Mouse (Mus musculus) heart, embryonic 16.5 days (tissue): Measurements from ENCODE around the gene Pla2g3. TPM values are rescaled to one million over a fixed set of nuclear protein-coding genes. Genes with fewer than 3 reads are reported as not detected.

Source experiments
- ATAC-seq: fragments of 200-750 bp; cut with Nextera tagmentation; replicated peaks from 2 replicates; pipeline ENCODE4 v1.8.0; 2017; ENCODE audit warnings: moderate number of reproducible peaks; ENCODE audit not compliant: insufficient read depth, low FRiP score; ENCODE audit errors: extremely low read depth
- H3K27ac ChIP-seq: fragments of 300-500 bp; sonication (generic); 2 replicates; pipeline ENCODE4 v1.5.1; 2014; ENCODE audit warnings: mild to moderate bottlenecking, low read length, control low read depth, moderate library complexity
- H3K27me3 ChIP-seq: fragments of 300-500 bp; sonication (generic); 2 replicates; pipeline ENCODE4 v1.6.1; 2014; ENCODE audit warnings: low read length, mixed read lengths; ENCODE audit not compliant: control insufficient read depth, insufficient read depth
- H3K36me3 ChIP-seq: fragments of 300-500 bp; sonication (generic); 2 replicates; pipeline ENCODE4 v1.6.1; 2014; ENCODE audit not compliant: control insufficient read depth, insufficient read depth
- H3K4me1 ChIP-seq: fragments of 300-500 bp; sonication (generic); 2 replicates; pipeline ENCODE4 v1.6.1; 2014; ENCODE audit warnings: low read length, mixed read lengths; ENCODE audit not compliant: control insufficient read depth, insufficient read depth
- H3K4me2 ChIP-seq: fragments of 300-500 bp; sonication (generic); 2 replicates; pipeline ENCODE4 v1.6.1; 2014; ENCODE audit warnings: low read depth, mild to moderate bottlenecking, control low read depth, low read length
- H3K4me3 ChIP-seq: fragments of 300-500 bp; sonication (generic); 2 replicates; pipeline ENCODE4 v1.5.1; 2014; ENCODE audit warnings: mild to moderate bottlenecking, control low read depth, low read length
- H3K9ac ChIP-seq: fragments of 300-500 bp; sonication (generic); 2 replicates; pipeline ENCODE4 v1.6.1; 2014; ENCODE audit warnings: low read length, control low read depth
- H3K9me3 ChIP-seq: fragments of 300-500 bp; sonication (generic); replicated peaks from 2 replicates; pipeline ENCODE4 v1.6.1; 2016; ENCODE audit warnings: low read length; ENCODE audit not compliant: control insufficient read depth
- WGBS: fragments of 180-500 bp; shearing (Covaris S2); extraction: QIAGEN DNeasy Blood & Tissue Kit; methylation state at CpG from one replicate; pipeline ENCODE4 v1.1.7; 2014; 5-methylcytosine and 5-hydroxymethylcytosine counted together
- polyA plus RNA-seq: library from polyadenylated mRNA; unstranded; fragments of >200 nt; fragmentation: Nextera tagmentation; extraction: Ambion mirVana; gene quantifications from 2 replicates; pipeline ENCODE4 v1.2.1, GENCODE M21; 2015

Gene Pla2g3
- polyA plus RNA-seq, 1 experiment from 2014 or later, result 0.20 TPM

DNA sequence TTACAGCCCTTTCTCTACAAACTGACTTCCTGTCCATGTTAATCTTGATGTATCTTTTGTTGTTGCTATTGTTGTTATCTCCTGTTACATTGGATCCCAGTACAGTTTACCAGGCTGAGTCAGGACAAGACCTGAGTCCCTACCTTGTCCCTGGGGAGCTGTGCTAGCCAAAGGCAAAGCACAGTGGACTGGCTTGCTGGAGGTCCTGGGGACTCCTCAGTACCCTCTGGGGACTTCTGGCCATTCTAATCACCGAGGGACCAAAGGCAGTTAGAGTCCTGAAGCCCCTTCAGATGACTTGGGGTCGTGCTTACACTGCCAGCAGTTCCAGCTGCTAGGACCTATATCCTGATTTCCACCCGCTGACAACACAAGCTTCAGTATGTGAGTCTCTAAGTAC lies 33.6 kb upstream of the Pla2g3 start:
- no peak overlapping the region for H3K9ac ChIP-seq
- no peaks in the 10 kb centered on the region for H3K9me3 ChIP-seq
- ATAC-seq, result no peak
- H3K27ac ChIP-seq, result no peak overlapping the region
- no peaks in the 10 kb centered on the region for H3K27me3 ChIP-seq
- H3K4me1 ChIP-seq, result peaks cover 14% of the 10 kb centered on the region
- WGBS, result 96% methylated on average over 3 of the region's 3 CpGs
- no peak overlapping the region for H3K4me3 ChIP-seq
- H3K4me2 ChIP-seq, result no peak overlapping the region
- no peaks in the 10 kb centered on the region for H3K36me3 ChIP-seq

DNA sequence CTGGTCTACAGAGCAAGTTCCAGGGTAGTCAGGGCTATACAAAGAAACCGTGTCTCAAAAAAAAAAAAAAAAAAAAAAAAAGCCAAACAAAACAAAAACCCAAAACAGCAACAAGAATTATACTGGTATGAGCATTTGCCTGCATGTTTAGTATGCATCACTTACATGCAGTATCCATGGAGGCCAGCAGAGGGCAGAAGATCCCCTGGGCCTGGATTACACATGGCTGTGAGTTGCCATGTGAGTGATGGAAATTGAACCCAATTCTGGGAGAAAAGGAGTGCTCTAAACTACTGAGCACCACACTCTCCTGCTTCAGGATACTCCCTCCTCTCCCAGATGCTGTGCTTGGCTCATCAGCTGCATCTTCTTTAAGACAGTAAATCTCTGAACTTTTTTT lies 31.7 kb upstream of the Pla2g3 start:
- Histone ChIP-seq H3K27me3 (no peaks in the 10 kb centered on the region), H3K4me2 (no peak overlapping the region), H3K9me3 (no peaks in the 10 kb centered on the region), H3K27ac (no peak overlapping the region), H3K4me1 (peaks cover 9% of the 10 kb centered on the region), H3K36me3 (no peaks in the 10 kb centered on the region), H3K9ac (no peak overlapping the region), H3K4me3 (no peak overlapping the region)
- no peak for ATAC-seq
- WGBS, result 33% methylated on average over 1 of the region's 1 CpGs

DNA sequence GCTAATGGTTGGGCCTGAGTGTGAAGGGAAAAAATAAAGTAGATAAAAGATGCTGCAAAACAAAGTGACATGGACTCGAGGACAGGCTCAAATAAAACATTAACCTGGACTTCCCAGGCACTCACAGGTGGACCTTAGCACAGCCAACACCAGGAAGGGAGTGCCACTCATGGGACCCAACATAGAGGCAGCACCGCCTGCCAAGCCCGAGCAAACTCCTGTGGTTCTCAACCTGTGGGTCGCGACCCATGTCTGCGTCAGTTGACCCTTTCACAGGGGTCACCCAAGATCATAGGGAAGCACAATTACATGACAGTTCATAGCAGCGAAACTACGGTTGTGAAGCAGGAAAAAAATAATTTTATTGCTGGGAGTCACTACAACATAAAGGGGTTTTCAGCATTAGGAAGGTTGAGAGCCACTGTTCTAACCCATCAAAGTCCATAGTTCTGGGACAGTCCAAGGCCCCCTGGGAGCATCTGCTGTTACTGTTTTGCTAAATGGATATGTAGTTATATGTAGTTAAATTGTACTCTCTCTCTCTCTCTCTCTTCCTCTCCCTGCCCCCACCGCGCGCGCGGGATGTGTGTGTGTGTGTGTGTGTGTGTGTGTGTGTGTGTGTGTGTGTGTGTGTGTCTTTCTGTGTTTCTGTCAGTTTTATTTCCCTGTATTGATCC lies 29.5 kb upstream of the Pla2g3 start:
- Histone ChIP-seq H3K36me3 (no peaks in the 10 kb centered on the region), H3K4me3 (no peak overlapping the region), H3K9ac (no peak overlapping the region), H3K4me2 (no peak overlapping the region), H3K27ac (no peak overlapping the region), H3K27me3 (no peaks in the 10 kb centered on the region), H3K4me1 (peaks cover under 1% of the 10 kb centered on the region), H3K9me3 (no peaks in the 10 kb centered on the region)
- no peak for ATAC-seq
- WGBS, result 82% methylated on average over 13 of the region's 13 CpGs

DNA sequence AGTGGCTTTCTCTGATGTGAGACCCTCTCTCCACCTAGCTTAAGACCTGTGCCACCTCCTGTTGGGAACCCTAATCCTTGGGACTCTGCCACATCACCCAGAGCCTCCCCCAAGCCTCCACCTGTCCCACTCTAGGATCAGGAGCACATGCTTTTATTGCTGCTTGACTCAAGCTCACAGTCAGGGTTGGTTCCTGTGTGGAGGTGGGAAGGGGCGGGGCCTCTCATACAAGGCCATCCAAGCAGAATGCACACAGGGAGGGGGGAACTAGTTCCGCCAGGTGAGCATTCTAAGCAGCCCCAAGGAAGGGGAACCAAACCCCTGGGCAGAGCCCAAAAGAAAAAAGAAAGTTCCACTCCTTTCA lies 29.0 kb upstream of the Pla2g3 start:
- Histone ChIP-seq H3K27ac (no peak overlapping the region), H3K4me1 (no peaks in the 10 kb centered on the region), H3K4me2 (no peak overlapping the region), H3K9me3 (no peaks in the 10 kb centered on the region), H3K4me3 (no peak overlapping the region), H3K9ac (no peak overlapping the region), H3K36me3 (no peaks in the 10 kb centered on the region), H3K27me3 (no peaks in the 10 kb centered on the region)
- WGBS, result 73% methylated on average over 2 of the region's 2 CpGs
- no peak for ATAC-seq

DNA sequence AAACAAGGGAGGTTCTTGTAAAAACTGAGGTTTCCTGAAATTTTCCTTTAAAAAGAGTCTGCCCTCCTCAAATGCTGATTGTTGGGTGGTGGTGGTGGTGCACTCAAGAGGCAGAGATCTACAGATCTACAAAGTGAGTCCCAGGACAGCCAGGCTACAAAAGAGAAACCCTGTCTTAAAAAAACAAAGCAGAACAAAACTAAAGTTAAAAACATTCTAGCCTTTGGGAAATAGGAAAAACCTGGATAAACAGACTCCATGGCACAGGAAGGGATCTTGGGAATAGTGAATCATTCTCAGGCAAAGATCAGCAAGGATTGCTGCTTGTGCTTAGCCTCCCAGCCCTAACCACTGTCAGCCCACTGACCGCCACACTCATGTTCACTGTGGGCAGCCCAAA lies 25.2 kb upstream of the Pla2g3 start:
- peaks cover 2% of the 10 kb centered on the region for H3K9me3 ChIP-seq
- no peak for ATAC-seq
- no peak overlapping the region for H3K9ac ChIP-seq
- H3K36me3 ChIP-seq, result no peaks in the 10 kb centered on the region
- H3K4me1 ChIP-seq, result no peaks in the 10 kb centered on the region
- H3K27me3 ChIP-seq, result no peaks in the 10 kb centered on the region
- H3K4me3 ChIP-seq, result no peak overlapping the region
- no peak overlapping the region for H3K27ac ChIP-seq
- WGBS, result 93% methylated on average over 1 of the region's 1 CpGs
- H3K4me2 ChIP-seq, result no peak overlapping the region

DNA sequence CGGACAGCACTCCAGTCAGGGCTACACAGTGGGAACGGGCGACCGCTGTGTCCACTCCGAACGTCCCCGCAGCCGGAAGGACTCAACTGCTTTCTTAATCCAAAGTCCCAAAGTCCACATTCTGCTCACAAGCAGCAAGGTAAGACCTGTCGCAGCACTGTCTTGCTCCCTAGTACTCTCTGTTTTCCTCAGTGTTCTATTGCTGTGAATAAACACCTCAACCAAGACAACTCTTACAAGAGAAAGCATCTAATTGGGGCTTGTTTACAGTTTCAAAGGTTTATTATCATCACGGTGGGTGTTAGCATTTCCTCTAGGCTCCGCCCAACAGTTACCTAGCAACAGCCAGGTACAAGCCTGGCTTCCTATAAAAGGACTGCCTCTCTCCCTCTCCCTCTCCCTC lies 16.6 kb upstream of the Pla2g3 start:
- Histone ChIP-seq H3K27ac (no peak overlapping the region), H3K27me3 (no peaks in the 10 kb centered on the region), H3K36me3 (no peaks in the 10 kb centered on the region), H3K4me2 (no peak overlapping the region), H3K4me3 (no peak overlapping the region), H3K4me1 (no peaks in the 10 kb centered on the region), H3K9ac (no peak overlapping the region), H3K9me3 (no peaks in the 10 kb centered on the region)
- ATAC-seq, result no peak
- WGBS, result 29% methylated on average over 11 of the region's 11 CpGs

DNA sequence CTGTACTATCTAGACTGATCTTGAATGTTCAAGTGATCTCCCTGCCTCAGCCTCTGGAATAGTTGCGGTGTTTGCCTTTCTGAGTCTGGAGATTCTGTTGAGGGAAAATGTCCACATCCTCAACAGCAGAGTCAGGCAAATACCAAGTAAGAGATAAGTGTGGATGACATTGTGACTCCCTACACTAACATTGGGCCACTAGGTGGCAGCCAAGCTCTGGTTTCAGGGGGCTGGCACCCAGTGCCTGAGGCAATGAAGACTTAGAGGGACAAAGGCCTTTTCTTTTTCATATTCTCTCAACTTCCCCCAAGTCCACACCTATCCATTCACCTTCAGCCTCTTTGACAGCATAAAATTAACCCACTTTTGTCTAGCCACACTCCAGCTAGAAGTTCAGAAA lies 15.6 kb upstream of the Pla2g3 start:
- Histone ChIP-seq H3K4me1 (no peaks in the 10 kb centered on the region), H3K4me2 (no peak overlapping the region), H3K27ac (no peak overlapping the region), H3K9ac (no peak overlapping the region), H3K4me3 (no peak overlapping the region), H3K36me3 (no peaks in the 10 kb centered on the region), H3K9me3 (no peaks in the 10 kb centered on the region), H3K27me3 (no peaks in the 10 kb centered on the region)
- ATAC-seq, result peak; percentile 77; the same call in 1 of the 2 replicates
- WGBS, result 15% methylated on average over 1 of the region's 1 CpGs

DNA sequence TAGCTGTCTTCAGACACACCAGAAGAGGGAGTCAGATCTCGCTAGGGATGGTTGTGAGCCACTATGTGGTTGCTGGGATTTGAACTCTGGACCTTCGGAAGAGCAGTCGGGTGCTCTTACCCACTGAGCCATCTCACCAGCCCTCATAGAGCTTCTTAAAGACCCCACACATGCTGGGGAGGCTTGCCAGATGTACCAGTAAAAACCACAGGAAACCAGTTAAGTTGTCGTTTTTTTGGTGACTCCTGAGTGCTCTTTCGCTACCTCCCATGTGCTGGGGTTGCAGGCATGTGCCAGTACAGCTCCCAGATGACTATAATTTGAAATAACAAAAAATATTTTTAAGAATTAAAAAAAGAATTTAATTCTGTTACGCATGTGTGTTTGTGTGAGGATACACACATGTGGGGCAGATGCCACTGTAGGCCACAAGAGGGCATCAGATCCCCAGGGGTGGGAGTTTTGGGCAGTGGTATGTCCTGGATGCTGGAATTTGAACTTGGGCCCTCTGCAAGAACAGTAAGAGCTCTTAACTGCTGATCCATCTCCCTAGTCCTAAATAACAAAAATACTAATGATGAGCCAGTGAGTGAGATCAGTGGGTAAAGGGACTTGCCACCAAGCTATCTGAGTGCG lies 13.5 kb upstream of the Pla2g3 start:
- no peak overlapping the region for H3K4me2 ChIP-seq
- WGBS, result 82% methylated on average over 7 of the region's 7 CpGs
- no peak overlapping the region for H3K9ac ChIP-seq
- no peaks in the 10 kb centered on the region for H3K36me3 ChIP-seq
- no peaks in the 10 kb centered on the region for H3K4me1 ChIP-seq
- H3K27me3 ChIP-seq, result no peaks in the 10 kb centered on the region
- no peak for ATAC-seq
- no peak overlapping the region for H3K27ac ChIP-seq
- H3K4me3 ChIP-seq, result no peak overlapping the region
- no peaks in the 10 kb centered on the region for H3K9me3 ChIP-seq

DNA sequence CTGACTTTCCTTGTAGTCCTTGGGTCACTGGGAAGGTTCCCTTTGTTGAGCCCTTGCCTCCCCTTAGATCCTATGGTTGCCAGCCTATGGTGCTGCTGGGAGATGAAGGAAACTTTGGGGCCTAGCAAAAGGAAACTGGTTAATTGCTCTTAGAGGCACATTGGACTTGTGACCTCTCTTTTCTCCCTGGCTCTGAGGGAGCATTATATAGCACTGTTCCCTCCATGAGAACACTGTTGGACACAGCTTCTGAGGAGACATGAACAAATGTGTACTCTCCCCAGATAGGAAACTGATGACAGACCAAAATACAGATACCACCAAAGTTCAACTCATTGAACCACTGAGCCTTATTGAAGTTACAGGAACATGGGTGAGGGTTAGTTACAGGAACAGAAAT lies 12.6 kb upstream of the Pla2g3 start:
- Histone ChIP-seq H3K4me1 (no peaks in the 10 kb centered on the region), H3K27ac (no peak overlapping the region)
- ATAC-seq, result no peak

More for the DNA sequence above, 12.6 kb upstream of the Pla2g3 start:
- H3K27me3 ChIP-seq, result no peaks in the 10 kb centered on the region
- H3K4me3 ChIP-seq, result no peak overlapping the region
- H3K9me3 ChIP-seq, result no peaks in the 10 kb centered on the region
- H3K9ac ChIP-seq, result no peak overlapping the region
- no peaks in the 10 kb centered on the region for H3K36me3 ChIP-seq
- H3K4me2 ChIP-seq, result no peak overlapping the region
